Mouse (Mus musculus) cerebellum, adult 18-20 months (tissue): ENCODE results near the gene A130010J15Rik.

Source experiments
- DNase-seq, 2 experiments: peaks; one replicate each; pipeline ENCODE4 v3.0.0; 2021

The A130010J15Rik gene

GRCm38 (mm10) chr1:193201383-193201778, 33.5 kb downstream of the A130010J15Rik start, which contains the start of gene Traf3ip3:
Gene Traf3ip3 (minus strand): TSS chr1:193201703.
- no peak for DNase-seq

DNA sequence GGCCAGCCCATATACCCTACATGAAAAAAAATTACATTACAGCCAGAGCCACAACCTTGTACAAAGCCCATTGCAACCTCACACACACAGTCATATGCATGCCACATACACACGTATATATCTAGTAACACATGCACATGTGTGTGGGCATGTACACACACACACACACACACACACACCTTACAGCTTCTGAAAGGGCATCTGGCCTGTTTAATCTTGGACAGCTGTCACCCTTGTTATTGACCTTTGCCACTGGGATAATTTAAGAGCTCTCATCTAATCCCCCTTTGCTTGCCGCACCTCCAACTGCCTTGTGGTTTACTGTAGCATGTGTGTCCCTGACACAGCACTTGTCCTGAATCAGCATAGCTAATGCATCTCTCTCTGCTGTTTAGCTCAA, 36.0 kb downstream of the A130010J15Rik start:
- no peak for DNase-seq

DNA sequence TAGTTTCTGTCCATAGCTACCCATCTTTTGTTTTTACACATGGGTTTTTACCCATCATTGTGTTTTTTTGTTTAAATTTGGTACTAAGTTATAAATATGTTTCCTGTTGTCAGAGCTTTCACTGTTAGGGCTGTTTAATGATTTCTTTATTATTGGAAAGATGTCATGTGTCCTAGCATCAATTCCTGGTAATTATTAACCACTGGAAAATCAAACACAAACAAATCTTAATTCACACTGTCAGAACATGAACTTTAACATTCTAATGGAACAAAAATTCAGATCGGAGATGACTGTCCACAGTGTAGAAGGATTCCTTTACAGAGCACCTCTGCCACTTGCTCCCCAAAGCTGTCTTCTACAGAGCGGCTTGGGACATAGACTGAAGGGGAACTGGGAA, 37.6 kb downstream of the A130010J15Rik start:
- DNase-seq, result no peak

DNA sequence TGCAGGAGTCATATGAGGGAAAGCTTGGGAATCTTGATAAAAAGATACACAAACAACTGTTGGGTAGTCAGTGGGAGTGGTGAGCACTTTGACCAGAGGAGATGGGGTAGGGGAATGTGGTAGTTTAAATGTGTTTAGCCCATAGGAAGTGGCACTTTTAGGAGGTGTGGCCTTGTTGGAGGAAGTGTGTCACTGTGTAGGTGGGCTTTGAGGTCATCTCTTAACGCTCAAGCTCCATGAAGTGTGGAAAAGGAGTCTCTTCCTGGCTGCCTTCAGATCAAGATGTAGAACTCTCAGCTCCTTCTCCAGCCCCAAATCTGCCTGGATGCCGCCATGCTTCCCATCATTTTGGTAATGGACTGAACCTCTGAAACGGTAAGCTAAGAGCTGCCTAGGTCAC, 39.7 kb downstream of the A130010J15Rik start, which contains the start of gene Lamb3:
Gene Lamb3, plus strand, starts transcription at position 197 of the 400 bp plus-strand sequence.
- no peak for DNase-seq

DNA sequence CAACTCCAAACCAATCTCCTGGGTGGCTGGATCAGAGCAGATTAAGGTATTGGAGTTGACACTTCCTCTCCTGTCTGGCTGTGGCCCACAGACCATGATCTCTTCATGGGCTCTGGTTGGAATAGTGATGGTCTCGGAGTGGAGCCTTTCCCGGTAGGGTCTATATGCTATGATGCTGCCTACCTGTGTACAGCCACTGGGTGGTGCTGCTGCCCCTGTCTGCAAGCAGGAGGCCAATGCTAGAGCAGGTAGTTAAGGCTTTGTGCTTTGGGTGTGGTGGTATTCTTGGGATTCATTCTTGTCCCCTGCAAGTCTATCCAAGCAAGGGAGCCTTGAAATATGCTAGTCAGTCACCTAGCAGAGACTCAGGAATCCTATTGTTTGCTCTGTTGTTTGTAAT, 40.3 kb downstream of the A130010J15Rik start:
- peak; percentile 60 to 64 for DNase-seq

DNA sequence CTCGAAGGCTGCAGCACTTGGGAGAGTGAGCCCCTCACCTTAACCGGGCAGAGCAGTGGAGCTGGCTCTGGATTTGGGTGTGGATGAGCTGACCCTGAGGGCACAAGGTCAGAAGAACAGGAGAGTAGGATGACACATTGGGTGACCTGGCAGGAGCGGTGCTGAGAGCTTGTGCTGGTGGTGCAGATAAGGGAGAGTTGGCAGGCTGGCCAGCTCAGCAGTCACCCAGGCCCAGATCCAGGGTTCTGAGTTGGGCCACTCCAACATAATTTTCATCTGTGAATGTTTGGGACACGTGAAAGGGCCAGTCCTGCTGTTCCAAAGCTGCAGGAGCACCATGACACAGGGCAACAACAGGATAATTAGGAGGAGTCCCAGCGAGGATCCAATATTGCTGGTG, 43.5 kb downstream of the A130010J15Rik start:
- no peak for DNase-seq

DNA sequence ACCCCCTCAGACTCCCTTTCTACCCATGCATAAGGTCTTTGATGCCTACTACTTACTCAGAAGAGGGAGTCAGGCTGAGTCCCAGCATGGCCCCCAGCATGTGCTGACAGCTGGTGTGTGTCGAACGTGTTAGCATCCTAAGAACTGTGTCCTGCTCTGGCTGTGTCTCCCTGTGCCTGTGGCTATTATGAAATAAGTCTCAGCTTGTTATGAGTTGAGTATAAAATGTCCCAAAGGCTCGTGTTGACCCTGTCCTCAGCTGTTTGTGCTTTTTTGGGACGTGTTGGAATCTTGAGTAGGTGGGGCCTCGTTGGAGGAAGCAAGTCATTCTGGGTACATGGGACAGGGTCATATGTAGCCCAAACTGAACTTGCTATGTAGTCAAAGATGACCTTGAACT, 46.2 kb downstream of the A130010J15Rik start:
- no peak for DNase-seq

- DNase-seq, result no peak
Measured at GRCm38 (mm10) chr1:193216000-193216399, 48.2 kb downstream of the A130010J15Rik start.

GRCm38 (mm10) chr1:193220408-193220807, 52.6 kb downstream of the A130010J15Rik start:
- DNase-seq, result no peak

DNA sequence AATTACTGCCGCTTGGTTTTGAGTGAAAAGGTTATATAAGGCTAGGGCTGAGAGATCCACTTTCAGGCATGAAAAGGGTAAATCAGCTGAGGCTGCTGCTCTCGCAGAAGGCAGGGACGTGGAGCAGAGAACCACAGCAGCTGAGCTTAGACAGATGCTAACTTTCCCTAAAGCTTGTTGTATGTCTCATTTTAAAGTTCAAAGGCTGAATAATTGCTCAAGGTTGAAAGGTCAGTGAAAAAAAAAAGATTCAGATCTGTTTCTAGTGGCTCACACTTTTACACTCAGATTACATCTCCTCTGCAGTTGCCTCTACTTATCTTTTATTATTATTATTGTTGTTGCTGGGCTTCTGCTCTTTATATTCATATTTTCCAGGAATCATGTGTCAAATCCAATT, 57.7 kb downstream of the A130010J15Rik start:
- no peak for DNase-seq

- no peak for DNase-seq
Measured at GRCm38 (mm10) chr1:193226114-193226513, 58.3 kb downstream of the A130010J15Rik start.

GRCm38 (mm10) chr1:193226724-193227522, 59.1 kb downstream of the A130010J15Rik start:
- DNase-seq, result no peak
